Mouse (Mus musculus): ENCODE measurements around the gene Ankrd1.
A peak's percentile ranks its signal among the peaks of the same experiment; 100 is the strongest.

Gene Ankrd1

DNA sequence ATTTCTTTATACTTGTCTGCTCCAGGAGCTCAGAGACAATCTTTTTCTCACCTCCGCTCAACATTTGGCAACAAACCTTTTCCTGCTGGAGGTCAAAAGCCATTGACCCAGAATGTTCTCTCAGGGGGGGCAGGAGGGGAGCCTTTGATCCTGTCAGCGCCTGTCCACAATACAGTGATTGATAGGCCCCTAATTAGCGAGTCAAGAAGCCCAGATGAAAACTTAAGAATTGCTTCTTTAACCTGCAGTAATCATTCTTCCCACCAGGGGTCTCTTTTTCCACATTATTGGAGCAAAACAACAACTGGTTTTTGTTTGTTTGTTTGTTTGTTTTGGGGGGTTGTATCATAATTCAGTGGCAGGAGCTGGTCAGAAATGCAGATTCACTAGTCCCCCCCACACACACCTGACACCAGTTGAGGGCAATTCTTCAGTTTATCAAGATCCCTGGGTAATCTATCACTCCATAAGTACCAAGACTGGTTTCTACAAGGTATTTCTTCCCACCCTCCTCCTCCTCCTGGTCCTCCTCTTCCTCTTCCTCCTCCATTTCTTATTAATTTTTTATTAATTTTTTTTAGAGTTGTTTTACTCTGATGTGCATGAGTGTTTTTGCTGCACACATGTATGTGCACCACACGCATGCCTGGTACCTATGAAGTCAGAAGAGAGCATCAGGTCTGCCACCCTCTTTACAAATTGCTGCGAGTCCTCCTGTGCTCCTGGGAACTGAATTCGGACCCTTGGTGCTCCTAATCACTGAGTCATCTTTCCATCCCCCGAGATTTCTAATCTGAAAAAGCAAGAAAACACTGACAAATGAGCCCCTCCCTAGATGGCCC is 8.6 kb downstream of the Ankrd1 start:
- ATAC-seq (ENCODE audit: insufficient number of reproducible peaks, low FRiP score, low TSS enrichment) = no peak

DNA sequence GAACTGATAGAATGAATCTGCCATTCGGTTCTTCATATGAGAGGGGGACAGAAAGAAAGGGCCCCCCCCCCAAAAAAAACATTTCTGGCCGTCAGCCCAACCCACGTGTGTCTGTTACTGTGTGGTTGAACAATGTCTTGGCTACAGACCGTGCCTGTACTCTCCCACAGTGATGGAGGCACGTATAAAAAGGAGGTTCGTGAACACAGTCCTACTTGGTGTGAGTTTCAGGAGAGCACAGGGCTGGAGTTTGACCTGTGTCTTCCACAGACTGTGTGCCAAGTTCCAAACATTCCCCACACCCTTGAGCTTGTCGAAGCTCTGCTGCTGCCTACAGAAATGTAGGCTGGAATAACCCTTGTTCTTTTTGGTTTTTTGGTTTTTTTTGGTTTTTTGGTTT is 9.4 kb downstream of the Ankrd1 start:
- no peak for ATAC-seq (ENCODE audit: insufficient number of reproducible peaks, low FRiP score, low TSS enrichment)

DNA sequence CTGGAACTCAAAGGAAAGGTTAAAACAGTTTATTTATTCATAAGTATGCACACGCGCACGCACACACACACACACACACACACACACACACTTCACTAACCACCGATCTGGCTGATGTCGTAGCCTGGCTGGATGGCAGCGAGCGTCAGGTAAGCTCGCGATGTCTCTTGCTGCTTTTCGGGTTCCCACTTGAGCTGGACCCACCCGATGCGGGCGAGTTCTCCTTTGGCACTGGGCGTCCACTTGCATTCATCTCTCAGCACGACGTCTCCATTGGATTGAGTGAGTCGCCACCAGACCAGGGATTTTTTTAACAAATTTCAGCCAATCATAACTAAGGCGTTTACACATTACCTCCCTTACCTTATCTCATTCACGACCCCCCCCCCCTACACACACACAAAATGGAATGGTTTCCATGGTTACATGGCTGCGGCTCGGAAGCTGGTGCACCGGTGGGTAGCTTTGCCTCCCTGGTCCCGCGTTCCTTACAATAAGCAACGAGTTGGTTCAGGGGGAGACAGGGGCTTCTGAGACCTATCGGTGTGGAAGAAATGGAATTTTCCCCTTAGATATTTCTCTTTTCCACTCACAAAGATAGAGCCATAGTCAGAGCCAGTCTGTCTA is 10.5 kb downstream of the Ankrd1 start:
- no peak for ATAC-seq (ENCODE audit: insufficient number of reproducible peaks, low FRiP score, low TSS enrichment)

DNA sequence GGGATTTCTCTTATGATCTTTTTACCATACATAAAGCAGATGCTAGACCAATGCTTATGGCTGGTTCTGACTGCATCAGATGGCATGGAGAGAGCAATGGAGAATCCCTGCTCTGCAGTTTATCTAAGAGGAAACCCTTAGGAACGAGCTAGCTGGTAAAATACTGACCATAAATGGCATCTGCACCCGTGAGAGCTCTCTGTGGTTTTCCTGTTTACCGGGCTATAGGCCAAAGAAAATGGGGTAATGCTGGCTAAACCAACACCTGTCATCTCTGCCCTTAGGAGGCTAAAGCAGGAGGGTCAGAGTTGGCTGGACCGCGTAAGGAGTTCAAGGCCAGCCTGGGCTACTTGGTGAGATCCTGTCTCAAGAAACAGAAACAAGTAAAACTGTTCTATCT is 16.0 kb downstream of the Ankrd1 start:
- ATAC-seq (ENCODE audit: insufficient number of reproducible peaks, low FRiP score, low TSS enrichment) = no peak

DNA sequence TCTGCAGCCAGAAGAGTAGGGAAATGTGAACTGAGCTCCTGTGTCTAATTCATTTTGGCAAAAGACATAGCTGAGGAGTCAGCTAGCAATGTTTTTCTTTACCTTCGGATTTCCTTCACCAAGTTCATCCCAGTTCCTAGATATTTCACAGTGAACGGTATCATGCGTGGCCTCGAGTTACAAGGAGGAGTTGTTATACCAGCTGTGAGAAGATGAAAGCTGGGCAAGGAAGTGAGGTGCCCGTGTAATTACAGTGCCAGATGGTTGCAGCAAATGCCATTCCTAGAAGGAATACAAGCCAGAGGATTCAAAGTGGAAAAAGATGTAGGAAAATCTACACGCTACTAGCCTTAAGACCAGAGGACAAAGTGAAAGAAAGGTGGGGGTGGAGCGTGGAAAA is 21.0 kb downstream of the Ankrd1 start:
- no peak for ATAC-seq (ENCODE audit: insufficient number of reproducible peaks, low FRiP score, low TSS enrichment)

DNA sequence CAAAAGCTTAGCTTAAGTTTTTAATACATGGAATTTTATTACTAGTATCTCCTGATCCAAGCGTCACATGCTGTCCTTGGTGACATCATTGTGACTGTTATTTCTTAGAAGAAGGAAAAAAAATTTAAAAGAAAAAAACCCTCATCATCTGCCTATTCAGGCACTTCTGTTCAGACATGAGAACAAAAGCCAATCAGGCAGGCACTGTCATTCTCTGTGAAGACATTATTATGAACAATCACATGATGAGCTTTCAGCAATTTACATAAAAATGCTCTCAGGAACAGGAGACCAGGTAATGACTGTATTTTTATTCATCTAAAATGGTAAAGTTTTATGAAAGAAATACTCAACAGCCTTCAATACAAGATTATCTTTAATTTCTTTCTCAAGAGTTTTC is 21.6 kb downstream of the Ankrd1 start:
- ATAC-seq (ENCODE audit: insufficient number of reproducible peaks, low FRiP score, low TSS enrichment) = no peak

DNA sequence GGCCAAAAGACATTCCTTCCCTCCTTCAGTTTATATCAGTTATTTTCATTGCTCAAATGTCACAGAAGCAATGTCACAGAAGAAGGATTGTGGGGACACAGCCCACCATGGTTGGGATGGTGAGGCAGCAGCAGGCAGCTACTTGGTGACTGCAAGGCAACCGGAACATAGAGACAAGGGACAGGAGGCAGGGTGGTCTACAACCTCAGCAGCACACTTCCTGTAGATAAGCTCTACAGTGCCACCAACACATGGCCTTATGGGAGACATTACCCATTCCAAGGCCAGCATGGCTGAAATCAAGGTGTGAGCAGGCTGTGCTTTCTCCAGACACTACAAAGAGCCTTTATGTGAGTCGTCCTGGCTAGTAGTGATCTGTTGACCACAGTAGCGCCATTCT is 22.7 kb downstream of the Ankrd1 start:
- no peak for ATAC-seq (ENCODE audit: insufficient number of reproducible peaks, low FRiP score, low TSS enrichment)

DNA sequence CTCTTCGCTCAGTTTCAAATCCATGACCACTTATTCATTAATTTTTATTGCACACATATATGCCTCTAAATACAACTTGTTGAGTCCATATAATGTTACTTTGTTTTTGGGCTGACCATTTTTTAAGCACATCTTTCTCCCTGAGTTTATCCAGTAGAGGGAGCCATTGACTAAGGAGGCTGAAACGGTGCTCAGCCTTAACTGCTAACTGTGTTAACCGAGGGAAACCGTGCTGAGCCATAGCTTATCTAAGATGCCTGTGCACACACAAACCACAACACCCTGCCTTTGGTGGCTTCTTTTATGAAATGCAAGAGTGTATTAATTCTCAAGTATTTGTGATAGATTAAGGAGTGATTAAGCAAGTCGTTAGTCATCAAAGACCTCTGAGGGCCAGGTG is 29.1 kb downstream of the Ankrd1 start:
- ATAC-seq (ENCODE audit: insufficient number of reproducible peaks, low FRiP score, low TSS enrichment) = no peak

DNA sequence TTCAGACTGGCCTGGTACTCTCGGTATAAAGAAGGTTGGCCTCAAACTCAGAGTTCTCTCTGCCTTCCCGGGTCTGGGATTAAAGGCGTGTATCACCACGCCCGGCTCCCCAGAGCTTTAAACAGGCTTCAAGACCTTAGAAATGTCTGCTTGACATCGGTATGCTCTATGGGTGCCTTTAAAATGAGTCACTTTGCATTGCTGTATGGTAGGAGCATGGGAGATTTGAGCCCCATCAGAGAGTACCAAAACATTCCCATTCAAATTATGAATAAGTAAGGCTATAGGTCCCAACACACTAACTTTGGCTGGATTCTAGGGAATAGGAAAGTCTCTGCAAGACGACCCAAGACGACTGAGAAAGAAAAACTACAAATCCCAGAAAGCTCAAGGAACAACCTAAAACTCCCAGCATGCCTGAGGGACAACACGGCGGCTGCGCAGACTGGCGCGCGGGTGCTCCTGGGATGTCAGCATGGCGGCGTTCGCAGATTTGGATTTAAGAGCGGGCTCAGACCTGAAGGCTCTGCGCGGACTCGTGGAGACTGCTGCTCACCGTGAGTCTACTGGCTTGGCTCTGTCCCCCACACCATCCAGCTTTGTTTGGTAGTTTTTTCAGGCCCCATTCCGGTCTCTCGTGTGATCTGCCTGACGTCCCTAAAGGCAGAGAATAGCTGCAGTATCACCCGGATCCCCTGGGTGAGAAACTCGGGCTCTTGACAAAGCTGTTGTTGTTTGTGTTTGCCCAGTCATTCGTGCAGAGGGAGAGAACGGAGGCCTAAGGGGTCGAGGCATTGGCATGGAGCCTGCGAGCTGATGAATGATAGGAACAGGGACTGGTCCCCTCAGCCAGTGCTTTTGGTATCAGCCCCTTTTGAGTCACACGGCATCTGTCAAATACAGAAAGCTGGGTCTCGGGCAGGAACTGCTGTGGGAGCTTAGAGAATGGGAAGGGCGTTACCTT is 36.4 kb downstream of the Ankrd1 start, which contains the start of gene Rpp30:
Gene Rpp30 (plus strand): TSS at position 455 of the 964 bp plus-strand sequence.
- peak; percentile 96 for ATAC-seq (ENCODE audit: insufficient number of reproducible peaks, low FRiP score, low TSS enrichment)

DNA sequence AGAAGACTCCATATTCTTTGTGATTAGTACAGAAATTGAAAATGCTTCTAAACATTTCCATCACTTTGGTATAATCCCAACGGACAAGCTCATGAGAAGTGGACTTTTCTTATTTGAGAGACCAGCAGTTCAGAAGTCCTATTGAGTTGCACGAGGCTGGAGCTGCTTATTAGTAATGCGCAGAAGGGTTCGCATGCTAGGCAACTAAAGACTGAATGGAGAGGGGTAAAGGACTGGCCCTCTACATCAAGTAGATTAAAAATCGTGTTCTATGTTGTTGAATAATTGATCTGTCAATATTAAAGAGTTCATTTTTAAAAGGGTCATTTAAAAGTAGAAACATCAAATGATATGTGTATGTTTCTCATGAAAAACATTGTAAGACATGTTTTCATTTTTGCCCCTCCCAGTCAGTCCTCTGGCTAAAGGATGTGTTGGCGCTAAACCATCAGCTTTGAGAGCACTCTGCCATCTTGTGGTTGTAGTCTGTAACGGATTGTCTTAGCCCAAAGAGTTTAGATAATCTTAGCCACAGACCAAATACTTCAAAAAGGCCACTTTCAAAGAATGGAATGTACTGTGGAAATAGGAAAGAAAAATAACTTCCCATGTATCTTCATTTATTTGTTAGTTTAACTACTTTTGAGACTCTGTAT is 37.2 kb downstream of the Ankrd1 start:
- peak; percentile 63 for ATAC-seq (ENCODE audit: insufficient number of reproducible peaks, low FRiP score, low TSS enrichment)

DNA sequence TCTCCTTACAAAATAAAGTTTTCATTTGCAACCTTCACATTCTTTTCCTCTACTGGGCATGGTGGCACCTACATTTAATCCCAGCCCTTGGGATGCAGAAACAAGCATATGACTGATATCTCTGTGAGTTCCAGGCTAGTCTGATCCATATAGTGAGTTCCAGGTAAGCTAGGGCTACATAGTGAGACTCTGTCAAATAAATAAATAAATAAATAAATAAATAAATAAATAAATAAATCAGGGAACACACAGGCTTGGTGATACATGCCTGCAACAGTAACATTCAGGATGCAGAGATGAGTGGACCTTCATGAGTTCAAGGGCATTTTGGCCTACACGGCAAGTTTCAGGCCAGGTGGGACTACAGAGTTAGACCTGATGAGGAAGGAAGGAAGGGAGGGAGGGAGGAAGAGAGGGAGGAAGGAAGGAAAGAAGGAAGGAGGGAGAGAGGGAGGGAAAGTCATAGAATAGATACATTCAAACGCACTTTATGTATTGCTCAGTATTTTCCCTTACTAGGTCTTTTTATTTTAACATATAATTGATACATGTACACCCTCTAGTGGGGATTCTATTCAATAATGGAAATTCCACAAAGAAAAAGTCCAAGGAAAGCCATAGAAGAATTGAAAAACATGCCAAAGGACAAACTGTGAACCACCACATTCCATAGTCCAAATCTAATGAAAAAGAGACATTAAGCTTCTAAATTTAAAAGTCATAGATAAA is 56.9 kb downstream of the Ankrd1 start:
- ATAC-seq (ENCODE audit: insufficient number of reproducible peaks, low FRiP score, low TSS enrichment) = no peak
